Mouse (Mus musculus) embryonic facial prominence, embryonic 15.5 days (tissue): ENCODE results near the gene Slc6a6. TPM values are rescaled to one million over a fixed set of nuclear protein-coding genes. Genes with fewer than 3 reads are reported as not detected.

ENCODE experiments used
- ATAC-seq: fragments of 200-750 bp; cut with Nextera tagmentation; 2 replicates; pipeline ENCODE4 v1.8.0; 2017; ENCODE audit warnings: low read depth, moderate TSS enrichment; ENCODE audit not compliant: insufficient number of reproducible peaks, low FRiP score, low TSS enrichment
- H3K27ac ChIP-seq: fragments of 300-500 bp; sonication (generic); replicated peaks from 2 replicates; pipeline ENCODE4 v1.5.1; 2015; ENCODE audit warnings: mild to moderate bottlenecking, inconsistent platforms
- H3K27me3 ChIP-seq: fragments of 300-500 bp; sonication (generic); 2 replicates; pipeline ENCODE4 v1.6.1; 2015; ENCODE audit warnings: inconsistent platforms
- H3K36me3 ChIP-seq: fragments of 300-500 bp; sonication (generic); 2 replicates; pipeline ENCODE4 v1.6.1; 2015; ENCODE audit warnings: mild to moderate bottlenecking, inconsistent platforms
- H3K4me1 ChIP-seq: fragments of 300-500 bp; sonication (generic); 2 replicates; pipeline ENCODE4 v1.6.1; 2015; ENCODE audit warnings: inconsistent platforms
- H3K4me2 ChIP-seq: fragments of 300-500 bp; sonication (generic); replicated peaks from 2 replicates; pipeline ENCODE4 v1.6.1; 2015; ENCODE audit warnings: mild to moderate bottlenecking, inconsistent platforms
- H3K4me3 ChIP-seq: fragments of 300-500 bp; sonication (generic); replicated peaks from 2 replicates; pipeline ENCODE4 v1.5.1; 2015; ENCODE audit warnings: mild to moderate bottlenecking, inconsistent platforms
- H3K9ac ChIP-seq: fragments of 300-500 bp; sonication (generic); 2 replicates; pipeline ENCODE4 v1.6.1; 2015; ENCODE audit warnings: inconsistent platforms
- H3K9me3 ChIP-seq: fragments of 300-500 bp; sonication (generic); replicated peaks from 2 replicates; pipeline ENCODE4 v1.6.1; 2016; ENCODE audit warnings: inconsistent platforms
- WGBS: fragments of 180-500 bp; shearing (Covaris S2); methylation state at CpG from one replicate; pipeline ENCODE4 v1.1.7; 2015; 5-methylcytosine and 5-hydroxymethylcytosine counted together
- polyA plus RNA-seq: library from polyadenylated mRNA; unstranded; fragments of >200 nt; fragmentation: Nextera tagmentation; extraction: Ambion mirVana; gene quantifications from 2 replicates; pipeline ENCODE4 v1.2.1, GENCODE M21; 2015

The Slc6a6 gene
- polyA plus RNA-seq, 1 experiment from 2014 or later = 77.5 TPM

GRCm38 (mm10) chr6:91728939-91729619 lies 45.2 kb downstream of the Slc6a6 start:
- Histone ChIP-seq H3K9ac (no peak overlapping the region), H3K4me1 (peaks cover 24% of the 10 kb centered on the region), H3K27ac (peak overlapping the region; percentile 68), H3K27me3 (no peaks in the 10 kb centered on the region), H3K36me3 (peaks cover 45% of the 10 kb centered on the region), H3K9me3 (no peaks in the 10 kb centered on the region), H3K4me3 (no peak overlapping the region), H3K4me2 (no peak overlapping the region)
- ATAC-seq = 0 out of 2 replicates have a peak, but pooled peaks have one; percentile 5
- 48% methylated on average over 6 of the region's 6 CpGs for WGBS

- Histone ChIP-seq H3K9ac (no peak overlapping the region), H3K36me3 (peaks cover 42% of the 10 kb centered on the region), H3K9me3 (no peaks in the 10 kb centered on the region), H3K4me2 (no peak overlapping the region), H3K27ac (peak overlapping the region; percentile 68), H3K27me3 (no peaks in the 10 kb centered on the region), H3K4me3 (no peak overlapping the region), H3K4me1 (peaks cover 24% of the 10 kb centered on the region)
- ATAC-seq = peak; percentile 75
- 20% methylated on average over 12 of the region's 12 CpGs for WGBS
Measured at GRCm38 (mm10) chr6:91729677-91730127, 45.8 kb downstream of the Slc6a6 start.

- WGBS = 85% methylated on average over 11 of the region's 11 CpGs
- peaks cover 43% of the 10 kb centered on the region for H3K36me3 ChIP-seq
Measured at GRCm38 (mm10) chr6:91732138-91732537, 48.3 kb downstream of the Slc6a6 start.

DNA sequence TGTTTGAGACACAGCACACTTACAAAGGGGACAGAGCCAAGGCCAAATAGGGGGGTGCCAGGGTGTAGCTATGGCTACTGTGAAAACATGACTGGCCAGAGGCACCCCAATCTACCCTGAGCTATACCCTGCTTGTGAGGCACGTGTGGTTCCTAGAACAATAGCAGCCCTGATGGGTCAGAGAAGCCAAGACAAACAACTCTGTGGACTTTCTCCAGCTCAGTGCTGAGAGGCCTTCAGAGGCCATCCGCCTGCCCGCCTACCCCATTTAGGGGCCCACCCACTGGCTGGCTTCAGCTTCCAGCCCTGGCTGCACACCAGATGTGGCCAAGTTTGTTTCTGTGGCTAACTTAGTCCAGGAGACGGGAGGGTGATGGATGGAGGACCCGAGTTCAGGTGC lies 52.6 kb downstream of the Slc6a6 start:
- H3K9ac ChIP-seq = no peak overlapping the region

More at GRCm38 (mm10) chr6:91732138-91732537, 48.3 kb downstream of the Slc6a6 start:
- no peak overlapping the region for H3K27ac ChIP-seq
- no peak overlapping the region for H3K4me2 ChIP-seq
- no peak for ATAC-seq
- no peak overlapping the region for H3K4me3 ChIP-seq
- no peaks in the 10 kb centered on the region for H3K27me3 ChIP-seq
- H3K4me1 ChIP-seq = peaks cover 38% of the 10 kb centered on the region
- no peaks in the 10 kb centered on the region for H3K9me3 ChIP-seq
- H3K9ac ChIP-seq = no peak overlapping the region

GRCm38 (mm10) chr6:91737451-91737850 lies 53.6 kb downstream of the Slc6a6 start:
- H3K36me3 ChIP-seq = peaks cover 68% of the 10 kb centered on the region
- H3K4me1 ChIP-seq = peaks cover 13% of the 10 kb centered on the region
- H3K27me3 ChIP-seq = no peaks in the 10 kb centered on the region
- H3K27ac ChIP-seq = no peak overlapping the region
- H3K9me3 ChIP-seq = no peaks in the 10 kb centered on the region
- no peak overlapping the region for H3K9ac ChIP-seq
- ATAC-seq = no peak
- H3K4me3 ChIP-seq = no peak overlapping the region
- H3K4me2 ChIP-seq = no peak overlapping the region
- 83% methylated on average over 7 of the region's 7 CpGs for WGBS

More for the DNA sequence above, 52.6 kb downstream of the Slc6a6 start:
- H3K9me3 ChIP-seq = no peaks in the 10 kb centered on the region
- H3K36me3 ChIP-seq = peaks cover 63% of the 10 kb centered on the region
- ATAC-seq = peak; percentile 48; the same call in 1 of the 2 replicates
- no peaks in the 10 kb centered on the region for H3K27me3 ChIP-seq
- peaks cover 13% of the 10 kb centered on the region for H3K4me1 ChIP-seq
- H3K27ac ChIP-seq = peak overlapping the region; percentile 55; the same call in 1 of the 2 replicates
- H3K4me3 ChIP-seq = no peak overlapping the region
- no peak overlapping the region for H3K4me2 ChIP-seq
- 40% methylated on average over 5 of the region's 5 CpGs for WGBS

DNA sequence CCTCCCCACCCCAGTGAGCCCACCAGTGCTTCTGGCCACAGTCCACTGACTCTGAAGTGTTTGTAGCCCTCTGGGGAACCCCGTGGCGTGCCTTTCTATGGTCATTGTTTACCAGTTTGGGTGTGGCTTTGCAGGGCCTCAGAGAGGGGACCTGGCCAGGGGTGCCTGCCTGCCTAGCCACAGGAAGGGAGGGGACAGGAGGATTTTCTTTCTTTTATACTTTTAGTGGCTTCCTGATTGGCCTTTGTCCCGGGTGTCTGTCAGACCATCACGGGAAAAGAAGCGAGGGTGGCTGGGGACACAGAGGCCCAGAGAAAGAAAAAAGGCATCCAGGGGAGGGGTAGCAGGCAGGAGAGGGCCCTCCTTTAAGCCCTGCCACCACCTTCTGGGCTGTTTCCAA lies 54.2 kb downstream of the Slc6a6 start:
- Histone ChIP-seq H3K4me2 (no peak overlapping the region), H3K9me3 (no peaks in the 10 kb centered on the region), H3K4me1 (peaks cover 13% of the 10 kb centered on the region), H3K27me3 (no peaks in the 10 kb centered on the region), H3K9ac (no peak overlapping the region), H3K4me3 (no peak overlapping the region), H3K36me3 (peaks cover 70% of the 10 kb centered on the region), H3K27ac (no peak overlapping the region)
- no peak for ATAC-seq
- WGBS = 49% methylated on average over 5 of the region's 5 CpGs

- Histone ChIP-seq H3K36me3 (peaks cover 62% of the 10 kb centered on the region), H3K27me3 (no peaks in the 10 kb centered on the region), H3K4me3 (no peak overlapping the region), H3K9ac (no peak overlapping the region), H3K9me3 (no peaks in the 10 kb centered on the region), H3K4me2 (no peak overlapping the region), H3K4me1 (peaks cover 22% of the 10 kb centered on the region), H3K27ac (no peak overlapping the region)
- WGBS = 50% methylated on average over 11 of the region's 11 CpGs
- no peak for ATAC-seq
Measured at GRCm38 (mm10) chr6:91741046-91741445, 57.2 kb downstream of the Slc6a6 start.

- Histone ChIP-seq H3K27me3 (no peaks in the 10 kb centered on the region), H3K27ac (no peak overlapping the region), H3K36me3 (peaks cover 58% of the 10 kb centered on the region), H3K4me2 (no peak overlapping the region), H3K4me1 (peaks cover 16% of the 10 kb centered on the region), H3K9me3 (no peaks in the 10 kb centered on the region), H3K9ac (no peak overlapping the region), H3K4me3 (no peak overlapping the region)
- 73% methylated on average over 3 of the region's 3 CpGs for WGBS
- ATAC-seq = no peak
Measured at GRCm38 (mm10) chr6:91742466-91742865, 58.6 kb downstream of the Slc6a6 start.

- Histone ChIP-seq H3K4me1 (peaks cover 16% of the 10 kb centered on the region), H3K27me3 (no peaks in the 10 kb centered on the region), H3K4me3 (no peak overlapping the region), H3K27ac (no peak overlapping the region), H3K36me3 (peaks cover 58% of the 10 kb centered on the region), H3K9me3 (no peaks in the 10 kb centered on the region), H3K9ac (no peak overlapping the region), H3K4me2 (no peak overlapping the region)
- ATAC-seq = no peak
- WGBS = 88% methylated on average over 8 of the region's 8 CpGs
Measured at GRCm38 (mm10) chr6:91742995-91743394, 59.1 kb downstream of the Slc6a6 start.

GRCm38 (mm10) chr6:91743886-91744285 lies 60.0 kb downstream of the Slc6a6 start:
- Histone ChIP-seq H3K27ac (0 out of 2 replicates have a peak overlapping the region, but pooled peaks have one; percentile 29), H3K9ac (no peak overlapping the region), H3K4me3 (no peak overlapping the region), H3K9me3 (no peaks in the 10 kb centered on the region), H3K27me3 (no peaks in the 10 kb centered on the region), H3K4me2 (no peak overlapping the region), H3K4me1 (peaks cover 16% of the 10 kb centered on the region), H3K36me3 (peaks cover 62% of the 10 kb centered on the region)
- WGBS = 62% methylated on average over 4 of the region's 4 CpGs
- ATAC-seq = no peak

- Histone ChIP-seq H3K9me3 (no peaks in the 10 kb centered on the region), H3K4me2 (no peak overlapping the region), H3K36me3 (peaks cover 59% of the 10 kb centered on the region), H3K27me3 (no peaks in the 10 kb centered on the region), H3K27ac (no peak overlapping the region), H3K9ac (no peak overlapping the region), H3K4me1 (peaks cover 16% of the 10 kb centered on the region), H3K4me3 (no peak overlapping the region)
- no peak for ATAC-seq
- 73% methylated on average over 3 of the region's 3 CpGs for WGBS
Measured at GRCm38 (mm10) chr6:91745246-91745645, 61.4 kb downstream of the Slc6a6 start.
